Mouse (Mus musculus): ENCODE measurements around the gene Retreg3.

Gene Retreg3

DNA sequence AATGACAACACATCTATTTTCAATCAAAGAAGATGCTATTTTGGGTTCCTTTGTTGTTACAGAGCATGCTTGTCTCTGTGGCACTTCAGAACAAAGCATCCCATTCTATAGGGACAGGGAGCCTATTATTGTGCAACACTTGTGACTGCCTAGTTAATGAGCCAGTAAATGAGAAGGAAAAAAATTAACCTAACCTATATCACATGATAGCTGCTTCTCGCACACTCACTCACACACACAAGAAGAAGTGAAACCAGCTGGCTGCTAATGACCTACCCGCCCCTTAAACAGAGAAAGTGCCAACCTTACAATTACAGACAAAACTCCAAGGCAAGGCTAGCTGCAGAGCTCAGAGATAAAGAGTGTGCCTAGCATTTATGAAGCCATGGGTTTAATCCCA is 4.1 kb downstream of the Retreg3 start:
- DNase-seq, result no peak

GRCm38 (mm10) chr11:101112186-101112585 is 7.5 kb downstream of the Retreg3 start:
- no peak for DNase-seq

- no peak for DNase-seq
These were observed 8.5 kb downstream of the Retreg3 start for GRCm38 (mm10) chr11:101111178-101111577.

GRCm38 (mm10) chr11:101110708-101111107 is 9.0 kb downstream of the Retreg3 start:
- no peak for DNase-seq

DNA sequence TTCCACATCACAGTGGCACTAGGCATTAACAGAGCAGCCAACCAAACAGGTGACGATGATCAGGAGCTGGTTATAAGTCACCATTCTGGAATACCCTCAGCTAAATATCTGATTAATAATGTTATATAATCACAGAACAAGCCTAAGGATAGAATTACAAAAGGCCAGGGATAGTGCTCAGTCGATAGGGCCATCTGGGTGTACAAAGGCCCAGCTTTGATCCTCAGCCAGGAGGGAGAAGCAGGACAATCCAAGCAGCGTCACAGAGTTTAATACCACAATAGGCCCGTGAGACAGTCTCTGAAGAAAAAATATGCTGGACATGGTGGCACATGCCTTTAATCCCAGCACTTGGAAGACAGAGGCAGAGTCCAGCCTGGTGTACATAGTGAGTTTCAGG is 10.3 kb downstream of the Retreg3 start:
- no peak for DNase-seq

DNA sequence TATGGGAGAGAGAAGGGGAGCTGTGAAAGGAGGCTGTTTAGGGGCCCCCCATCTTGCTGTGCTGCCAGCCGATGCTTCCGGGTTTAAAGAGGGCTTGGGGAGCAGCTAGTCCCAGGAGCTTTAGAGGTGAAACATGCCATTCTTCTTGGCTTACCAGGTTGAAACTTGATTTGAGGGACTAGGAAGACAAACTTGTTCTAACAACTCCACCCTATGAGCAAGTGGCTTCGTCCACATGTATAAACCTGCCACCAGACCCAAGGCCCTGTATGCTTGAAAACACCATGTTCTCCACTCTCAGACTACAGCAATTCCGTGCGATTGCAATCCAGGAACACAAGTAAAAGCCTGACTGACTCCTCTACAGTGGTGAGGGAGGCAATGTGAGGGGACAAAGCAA is 16.7 kb downstream of the Retreg3 start:
- DNase-seq, result no peak

DNA sequence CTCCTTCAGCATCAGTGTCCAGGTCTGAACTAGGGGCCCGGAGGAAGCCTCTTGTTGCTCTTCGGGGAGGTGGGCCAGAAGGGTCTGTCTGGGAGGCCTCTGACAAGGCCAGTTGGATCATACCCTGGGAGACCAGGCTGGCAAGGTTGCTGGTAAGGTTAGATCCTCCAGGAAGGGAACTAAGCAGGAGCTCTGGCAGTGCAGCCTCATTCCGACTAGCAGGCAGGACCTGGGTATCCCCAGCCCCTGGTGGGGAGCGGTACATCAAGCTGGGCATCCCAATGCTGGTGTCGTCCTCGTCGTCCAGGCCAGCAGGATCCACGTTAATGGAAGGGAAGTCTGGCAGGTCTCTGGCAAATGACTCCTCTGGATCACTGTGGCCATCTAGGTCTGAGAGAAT is 21.5 kb downstream of the Retreg3 start:
- DNase-seq, result no peak

DNA sequence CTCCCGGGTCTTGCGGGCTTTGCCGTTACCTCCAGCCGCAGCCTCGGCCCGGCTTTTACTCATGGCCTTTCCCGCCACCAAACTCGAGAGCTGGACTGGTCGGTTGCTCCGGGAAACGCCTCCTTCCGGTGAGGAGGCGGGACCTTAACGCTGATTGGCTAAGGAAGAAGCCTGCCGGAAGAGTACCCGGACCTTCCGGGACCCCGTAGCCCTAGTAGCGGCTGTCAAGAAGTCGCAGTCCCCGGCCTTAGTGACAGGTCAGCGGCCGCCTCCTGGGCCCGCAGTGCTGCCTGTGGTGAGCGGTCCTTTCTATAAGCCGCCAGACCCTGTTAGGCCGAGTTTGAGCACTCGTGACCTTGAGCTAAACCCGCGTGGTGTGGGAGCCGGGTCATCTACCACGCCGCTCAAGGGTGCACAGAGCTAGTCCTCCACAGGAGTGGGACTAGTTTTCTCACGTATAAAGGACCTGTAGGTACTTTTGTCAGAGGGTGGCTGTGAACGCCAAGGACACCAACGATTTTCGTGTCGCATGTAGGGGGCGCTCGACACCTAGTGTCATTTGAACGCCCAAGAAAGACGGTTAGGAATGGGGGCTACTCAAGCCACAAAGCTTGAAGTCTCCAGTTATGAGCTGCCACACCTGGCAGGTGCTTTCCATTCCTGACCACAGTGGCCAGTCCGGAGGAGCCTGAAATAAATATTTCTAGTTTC is 24.2 kb downstream of the Retreg3 start, which contains the start of gene Psmc3ip:
Gene Psmc3ip (minus strand): TSS at position 123 of the 711 bp plus-strand sequence.
- DNase-seq, result peak; percentile 95 to 96

GRCm38 (mm10) chr11:101094930-101095313 is 24.8 kb downstream of the Retreg3 start:
- no peak for DNase-seq

- DNase-seq, result no peak
These were observed 29.8 kb downstream of the Retreg3 start for GRCm38 (mm10) chr11:101089931-101090330.

- DNase-seq, result no peak
These were observed 32.0 kb downstream of the Retreg3 start for GRCm38 (mm10) chr11:101087682-101088055.

- peak; percentile 89 to 93 for DNase-seq
These were observed 32.7 kb downstream of the Retreg3 start, which contains the start of gene Mlx for GRCm38 (mm10) chr11:101086756-101087681. Mlx (plus strand) TSS chr11:101087277.

DNA sequence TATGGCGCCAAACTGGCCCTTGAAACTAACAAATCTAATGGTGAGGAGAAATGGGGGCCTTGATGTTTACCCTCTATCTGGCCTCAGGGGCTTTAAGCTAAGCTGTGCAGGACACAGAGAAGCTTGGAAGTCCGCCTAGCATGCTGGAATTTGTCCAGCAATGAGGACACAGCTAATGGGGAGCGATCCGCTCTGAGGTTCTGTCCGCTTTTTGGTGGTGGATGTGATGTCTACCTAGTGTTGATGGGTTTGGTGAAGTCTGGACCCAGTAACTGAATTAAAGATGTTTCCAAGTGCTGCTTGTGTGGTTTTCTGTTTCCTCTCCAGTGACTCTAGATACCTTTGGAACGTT is 33.4 kb downstream of the Retreg3 start:
- DNase-seq, result peak in 1 of 2 experiments; percentile 46

- no peak for DNase-seq
These were observed 33.9 kb downstream of the Retreg3 start for GRCm38 (mm10) chr11:101085617-101086322.

DNA sequence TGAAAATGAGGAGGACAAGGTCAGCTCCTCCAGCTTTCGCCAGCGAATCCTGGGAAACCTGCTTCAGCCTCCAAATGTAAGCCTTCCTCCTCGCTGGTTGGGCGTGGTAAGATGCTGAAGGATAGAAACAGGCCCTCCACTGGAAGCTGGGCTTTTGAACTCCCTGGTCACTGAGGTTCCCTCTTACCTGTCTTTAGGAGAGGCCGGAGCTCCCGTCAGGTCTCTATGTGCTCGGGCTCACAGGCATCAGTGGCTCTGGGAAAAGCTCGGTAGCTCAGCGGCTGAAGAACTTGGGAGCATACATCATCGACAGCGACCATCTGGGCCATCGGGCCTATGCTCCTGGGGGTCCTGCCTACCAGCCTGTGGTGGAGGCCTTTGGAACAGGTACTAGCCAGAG is 34.9 kb downstream of the Retreg3 start:
- no peak for DNase-seq

- DNase-seq, result no peak
These were observed 35.4 kb downstream of the Retreg3 start for GRCm38 (mm10) chr11:101084246-101084645.

DNA sequence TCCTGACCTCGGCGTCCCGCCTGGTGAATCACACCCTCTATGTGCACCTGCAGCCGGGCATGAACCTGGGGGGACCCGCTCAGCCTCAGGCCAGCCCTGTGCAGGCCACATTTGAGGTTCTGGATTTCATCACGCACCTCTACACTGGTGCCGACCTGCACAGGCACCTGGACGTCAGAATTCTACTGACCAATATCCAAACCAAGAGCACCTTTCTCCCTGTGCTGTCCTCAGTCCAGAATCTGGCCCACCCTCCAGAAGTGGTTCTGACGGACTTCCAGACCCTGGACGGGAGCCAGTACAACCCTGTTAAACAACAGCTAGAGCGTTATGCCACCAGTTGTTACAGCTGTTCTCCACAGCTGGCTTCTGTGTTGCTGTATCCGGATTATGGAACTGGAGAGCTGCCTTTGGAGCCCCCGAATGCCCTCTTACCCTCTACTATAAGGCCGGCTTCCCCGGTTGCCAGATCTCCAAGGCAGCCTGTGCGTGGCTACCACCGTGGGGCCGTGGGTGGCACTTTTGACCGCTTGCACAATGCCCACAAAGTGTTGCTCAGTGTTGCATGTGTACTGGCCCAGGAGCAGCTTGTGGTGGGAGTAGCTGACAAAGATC is 36.5 kb downstream of the Retreg3 start:
- DNase-seq, result no peak

GRCm38 (mm10) chr11:101082208-101083082 is 37.2 kb downstream of the Retreg3 start, which contains the start of gene Coasy:
Coasy (plus strand) TSS chr11:101082565.
- peak; percentile 88 to 90 for DNase-seq

GRCm38 (mm10) chr11:101081659-101082058 is 38.0 kb downstream of the Retreg3 start:
- DNase-seq, result no peak

- DNase-seq, result no peak
These were observed 39.3 kb downstream of the Retreg3 start for GRCm38 (mm10) chr11:101080421-101080820.

- DNase-seq, result no peak
These were observed 39.9 kb downstream of the Retreg3 start for GRCm38 (mm10) chr11:101079746-101080145.

DNA sequence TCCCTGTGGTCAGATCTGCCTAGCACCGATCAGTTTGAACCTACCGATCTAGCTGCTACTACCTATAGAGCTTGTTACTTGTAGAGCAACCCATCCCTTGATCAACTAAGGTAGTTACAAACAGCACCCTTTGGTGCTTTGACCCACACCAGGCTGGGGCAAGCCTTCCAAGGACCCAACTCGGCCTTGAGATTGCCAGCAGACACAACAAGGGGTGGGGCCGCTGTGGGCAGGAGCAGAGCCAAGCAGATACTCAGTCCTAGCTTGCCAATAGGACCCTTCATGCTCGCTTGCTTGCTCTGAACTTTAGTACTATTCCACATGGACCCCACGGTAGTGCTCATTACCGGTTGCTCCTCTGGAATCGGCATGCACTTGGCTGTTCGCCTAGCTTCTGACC is 41.6 kb downstream of the Retreg3 start, which contains the start of gene Hsd17b1:
Gene Hsd17b1 (plus strand): TSS at position 291 of the 400 bp plus-strand sequence.
- no peak for DNase-seq
